11 mouse cellular contexts compared by ENCODE assay signal in genomic region chr7:114494033-114494432, GRCm38 (mm10).
DNase-seq lines count a peak whose midpoint lies in the region; ATAC-seq and TF ChIP-seq lines count a peak whose summit lies in the region.
"Had no signal": no experiment of that assay in that cellular context is flagged by ENCODE, and none has a peak within 500 bp of the region (broad histone marks: within the 10 kb centered on the region; RNA-seq: fewer than 3 reads in every experiment).

No protein-coding gene starts in this region.

- H3K4me2 ChIP-seq in kidney, postnatal 0 days (ENCODE audit: low read length), result no peak overlapping the region
- no peak overlapping the region for H3K4me2 ChIP-seq in kidney, embryonic 16.5 days (replicated peaks; ENCODE audit: low read depth, low read length)
- H3K4me2 ChIP-seq: heart, embryonic 13.5 days; liver, embryonic 13.5 days; midbrain, embryonic 12.5 days had no signal

- no peaks in the 10 kb centered on the region for H3K36me3 ChIP-seq in kidney, postnatal 0 days (ENCODE audit: insufficient read depth, low read length)
- no peaks in the 10 kb centered on the region for H3K36me3 ChIP-seq in kidney, embryonic 16.5 days (ENCODE audit: insufficient read depth, low read length)
- no peaks in the 10 kb centered on the region for H3K36me3 ChIP-seq in thymus, adult 2 months (ENCODE audit: control insufficient read depth, insufficient read depth, low read length)
- H3K36me3 ChIP-seq: heart, embryonic 13.5 days; liver, embryonic 13.5 days; midbrain, embryonic 12.5 days had no signal

- TF ChIP-seq CTCF in kidney, postnatal 0 days (IDR thresholded peaks at IDR 0.05; ENCODE audit: low read depth), result peak; percentile 28; the same call in 1 of the 2 replicates
- no peak for TF ChIP-seq CTCF in thymus, adult 2 months (IDR thresholded peaks at IDR 0.05; ENCODE audit: borderline replicate concordance, control insufficient read depth, extremely low read depth, insufficient read depth, low read length, poor library complexity)

- TF ChIP-seq POLR2A in thymus, adult 2 months (IDR thresholded peaks at IDR 0.05; ENCODE audit: control insufficient read depth, extremely low read depth, insufficient read depth, low read length, poor library complexity), result no peak

- no peaks in the 10 kb centered on the region for H3K27me3 ChIP-seq in kidney, postnatal 0 days (ENCODE audit: insufficient read depth, low read length)
- H3K27me3 ChIP-seq in kidney, embryonic 16.5 days (ENCODE audit: insufficient read depth, low read length), result no peaks in the 10 kb centered on the region
- H3K27me3 ChIP-seq in thymus, adult 2 months (ENCODE audit: control insufficient read depth, insufficient read depth, low read length), result no peaks in the 10 kb centered on the region
- H3K27me3 ChIP-seq: heart, embryonic 13.5 days; liver, embryonic 13.5 days; midbrain, embryonic 12.5 days had no signal

- no peak for DNase-seq in kidney, postnatal 0 days (ENCODE audit: low spot score)
- DNase-seq in thymus, adult 2 months, result peak; percentile 38
- DNase-seq in thymus, postnatal 4 days, result no peak
- DNase-seq in induced T-regulatory cell, adult 2 months (ENCODE audit: low read depth), result peak; percentile 29
- no peak for DNase-seq in lung, postnatal 25 days (ENCODE audit: low spot score)
- DNase-seq in gastrocnemius, postnatal 14 days, result no peak
- DNase-seq: cerebellum, adult 11 months; liver, embryonic 13.5 days had no signal

- H3K4me1 ChIP-seq in kidney, postnatal 0 days (replicated peaks; ENCODE audit: insufficient read depth, low read length), result no peaks in the 10 kb centered on the region
- no peaks in the 10 kb centered on the region for H3K4me1 ChIP-seq in kidney, embryonic 16.5 days (ENCODE audit: insufficient read depth, low read length)
- H3K4me1 ChIP-seq in thymus, adult 2 months (replicated peaks; ENCODE audit: control insufficient read depth, insufficient read depth, low read length), result no peaks in the 10 kb centered on the region
- H3K4me1 ChIP-seq: heart, embryonic 13.5 days; midbrain, embryonic 12.5 days had no signal

- no peak for ATAC-seq in kidney, postnatal 0 days (replicated peaks; ENCODE audit: low FRiP score, low read depth)
- ATAC-seq in kidney, embryonic 16.5 days (ENCODE audit: low FRiP score, low TSS enrichment), result no peak

- no peak overlapping the region for H3K27ac ChIP-seq in kidney, postnatal 0 days
- H3K27ac ChIP-seq in kidney, embryonic 16.5 days (ENCODE audit: low read length), result no peak overlapping the region
- H3K27ac ChIP-seq in thymus, adult 2 months (ENCODE audit: control insufficient read depth, insufficient read depth, low read length), result no peak overlapping the region
- H3K27ac ChIP-seq: heart, embryonic 13.5 days; liver, embryonic 13.5 days; midbrain, embryonic 12.5 days had no signal

- 91% methylated on average over 5 of the region's 5 CpGs for WGBS in kidney, postnatal 0 days
- 88% methylated on average over 5 of the region's 5 CpGs for WGBS in kidney, embryonic 16.5 days
- 55% methylated on average over 5 of the region's 5 CpGs for WGBS in thymus, adult 2 months

- intact Hi-C loops in gastrocnemius, postnatal 14 days (cut with DNase I; ENCODE audit: low total_unique reads), result no loop called here

- no peaks in the 10 kb centered on the region for H3K9me3 ChIP-seq in kidney, postnatal 0 days (replicated peaks; ENCODE audit: low read length)
- H3K9me3 ChIP-seq in kidney, embryonic 16.5 days (ENCODE audit: low read length), result no peaks in the 10 kb centered on the region
- H3K9me3 ChIP-seq: heart, embryonic 13.5 days; liver, embryonic 13.5 days; midbrain, embryonic 12.5 days had no signal

- H3K9ac ChIP-seq in kidney, postnatal 0 days (ENCODE audit: low read depth, low read length), result no peak overlapping the region
- no peak overlapping the region for H3K9ac ChIP-seq in kidney, embryonic 16.5 days (replicated peaks; ENCODE audit: low read length)
- H3K9ac ChIP-seq: heart, embryonic 13.5 days; liver, embryonic 13.5 days; midbrain, embryonic 12.5 days had no signal

- H3K4me3 ChIP-seq in kidney, postnatal 0 days (replicated peaks; ENCODE audit: low read depth, low read length), result no peak overlapping the region
- no peak overlapping the region for H3K4me3 ChIP-seq in kidney, embryonic 16.5 days (ENCODE audit: low read length)
- H3K4me3 ChIP-seq in thymus, adult 2 months (ENCODE audit: control insufficient read depth, insufficient read depth, low read length), result no peak overlapping the region
- H3K4me3 ChIP-seq: heart, embryonic 13.5 days; liver, embryonic 13.5 days; midbrain, embryonic 12.5 days had no signal

Comparison
In these comparisons a context has a peak if more than half of its experiments do, and no peak if none do; other contexts are left out.
1. DNase-seq: peak in thymus, adult 2 months (single experiment) and induced T-regulatory cell, adult 2 months (single experiment); none in kidney, postnatal 0 days (single experiment), thymus, postnatal 4 days (single experiment), lung, postnatal 25 days (single experiment) and gastrocnemius, postnatal 14 days (single experiment).